Mouse (Mus musculus) urinary bladder, adult 2 months (tissue): ENCODE data around the gene Cyp2b9. TPM values are rescaled to one million over a fixed set of nuclear protein-coding genes. Genes with fewer than 3 reads are reported as not detected.
"Not testable (repeated sequence)": the region's sequence is repeated elsewhere in the genome, so short reads cannot be mapped to it uniquely, and the experiment has no call there.

Experiments used
- DNase-seq: peaks from one replicate; pipeline ENCODE4 v3.0.0; 2022; ENCODE audit warnings: low spot score
- polyA plus RNA-seq: library from polyadenylated mRNA; depleted of rRNA; stranded (reverse); fragments of >200 nt; gene quantifications from 2 replicates; pipeline ENCODE4 v1.2.3, GENCODE M21; 2012; rRNA removed

Gene Cyp2b9
- not detected in 2 replicates for polyA plus RNA-seq

DNA sequence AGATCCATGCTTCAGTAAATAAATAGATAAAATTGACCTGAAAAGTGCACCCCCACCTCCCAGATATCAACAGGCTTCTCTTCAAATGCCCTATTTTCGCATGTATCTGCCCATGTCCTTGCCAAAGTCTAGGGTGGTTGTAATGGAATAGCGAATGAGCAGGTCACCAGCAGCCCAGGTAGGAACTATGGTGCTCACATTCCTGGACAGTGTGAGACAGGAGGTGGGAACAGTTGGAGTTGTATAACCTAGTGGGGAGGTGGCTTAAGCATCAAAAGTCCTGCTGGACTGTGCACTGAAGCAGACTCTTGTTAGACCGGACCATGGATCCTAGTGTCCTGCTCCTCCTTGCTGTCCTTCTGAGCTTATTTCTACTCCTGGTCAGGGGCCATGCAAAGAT lies at the start of gene Cyp2b9:
Gene Cyp2b9 (plus strand): TSS at position 301 of the 400 bp plus-strand sequence.
- not testable (repeated sequence) for DNase-seq

DNA sequence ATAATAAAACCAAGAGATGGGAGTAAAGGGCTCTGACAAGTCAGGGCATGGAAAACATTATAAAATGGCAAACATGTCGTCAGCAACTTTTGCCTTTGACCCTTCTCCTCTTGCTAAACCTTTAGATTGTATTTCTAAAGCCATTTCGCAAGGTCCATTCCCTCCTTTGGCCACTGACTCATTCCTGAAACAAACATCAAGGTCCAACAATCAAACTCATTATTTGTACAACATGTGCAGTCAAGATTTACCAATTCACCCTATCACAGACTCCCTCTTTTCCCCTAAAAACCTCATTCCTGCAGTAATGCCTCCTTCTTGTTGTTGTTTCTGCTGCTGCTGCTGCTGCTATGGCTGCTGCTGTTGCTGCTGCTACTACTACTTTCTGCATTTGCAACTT lies 33.6 kb upstream of the Cyp2b9 start:
- DNase-seq, result not testable (repeated sequence)

DNA sequence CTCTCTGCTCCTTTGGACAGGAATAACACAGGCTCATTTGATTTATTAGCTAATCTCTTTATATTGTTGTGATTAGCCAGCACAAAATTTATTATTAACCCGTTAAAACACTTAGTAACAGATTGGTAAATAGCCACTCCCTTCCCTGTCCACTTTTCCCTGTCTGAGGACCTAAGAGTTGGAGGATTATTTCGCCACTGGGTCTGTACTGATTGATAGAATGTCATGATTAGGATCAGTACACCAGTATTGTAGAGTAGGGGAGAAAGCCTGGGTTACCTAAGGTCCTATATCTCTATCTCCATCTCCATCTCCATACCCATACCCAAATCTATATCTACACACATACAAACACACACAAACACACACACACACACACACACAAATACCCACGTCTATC lies 29.6 kb upstream of the Cyp2b9 start:
- not testable (repeated sequence) for DNase-seq

DNA sequence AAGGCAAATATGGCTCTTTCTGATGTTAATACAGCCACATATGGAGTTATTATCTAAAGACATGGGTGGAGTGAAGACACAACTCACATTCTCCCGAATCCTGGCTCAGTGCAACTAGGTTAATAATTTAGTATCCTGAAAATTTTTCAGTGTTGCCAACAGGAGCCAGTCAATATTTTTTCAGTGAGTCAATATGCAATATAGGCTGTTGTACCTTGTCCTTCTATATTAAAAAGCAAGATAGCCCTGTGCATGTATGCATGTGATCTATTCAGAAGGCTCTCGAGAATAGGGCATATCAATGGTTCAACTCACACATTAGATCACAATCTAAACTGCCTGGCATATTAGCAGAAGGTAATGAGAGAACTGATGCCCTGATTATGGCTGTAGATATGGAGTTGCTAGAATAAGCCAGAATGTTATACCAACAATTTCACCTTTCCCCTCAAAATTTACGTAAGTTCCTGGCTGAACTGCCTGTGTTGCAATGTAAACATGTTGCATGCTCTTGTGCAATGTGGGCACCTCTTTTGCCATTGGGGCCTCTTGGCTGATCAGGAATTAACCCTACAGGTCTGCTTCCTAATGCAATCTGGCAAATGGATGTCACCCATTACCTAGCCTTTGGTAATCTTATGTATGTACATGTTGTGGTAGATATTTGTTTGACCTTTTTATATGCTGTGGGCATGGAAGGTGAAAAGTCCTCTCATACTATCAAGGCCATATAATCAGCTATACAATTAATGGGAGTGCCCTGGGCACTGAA lies 4.3 kb upstream of the Cyp2b9 start:
- DNase-seq, result not testable (repeated sequence)

DNA sequence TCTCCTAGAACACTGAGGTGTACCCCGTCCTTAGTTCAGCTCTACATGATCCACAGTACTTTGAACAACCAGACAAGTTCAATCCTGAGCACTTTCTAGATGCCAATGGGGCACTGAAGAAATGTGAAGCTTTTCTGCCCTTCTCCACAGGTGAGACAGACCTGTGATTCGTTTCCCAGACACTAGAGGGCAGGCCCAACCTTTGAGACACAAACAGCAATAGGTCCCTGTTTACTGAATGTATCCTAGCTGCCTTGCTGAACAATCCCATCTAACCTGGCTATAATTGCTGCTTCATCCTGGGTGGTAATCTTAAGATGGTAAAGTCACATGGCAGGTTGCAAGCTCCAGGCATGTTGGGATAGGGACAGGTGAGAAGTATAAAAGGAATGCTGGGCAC lies 27.9 kb downstream of the Cyp2b9 start:
- no peak for DNase-seq

DNA sequence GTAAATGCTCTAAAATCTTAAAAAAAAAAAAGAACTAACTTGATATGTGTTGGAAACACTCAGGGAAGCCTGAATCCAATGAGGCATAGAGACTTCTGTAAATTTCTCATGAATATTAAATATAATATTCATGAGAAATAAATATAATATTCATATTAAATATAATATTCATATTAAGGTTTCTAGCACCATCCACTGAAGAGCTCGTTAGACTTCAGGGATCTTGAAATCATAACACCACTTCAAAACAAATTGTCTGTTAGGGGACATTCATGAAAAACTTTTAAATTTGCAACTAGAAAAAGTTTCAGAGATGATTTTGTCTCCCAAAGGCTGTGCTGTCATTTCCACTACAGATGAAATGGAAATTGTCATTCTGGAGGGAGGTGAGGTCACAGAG lies 86.8 kb downstream of the Cyp2b9 start, which contains the start of gene Vmn1r184:
Gene Vmn1r184 (plus strand): TSS at position 301 of the 400 bp plus-strand sequence.
- not testable (repeated sequence) for DNase-seq

Other genes with a start within 250 kb of the Cyp2b9 start
- 0.15 and 0.18 TPM in 2 replicates for gene Cyp2b13, start 111.9 kb upstream of the Cyp2b9 start, polyA plus RNA-seq
- not detected in 2 replicates for gene Vmn1r184, start 86.9 kb downstream of the Cyp2b9 start, polyA plus RNA-seq
- gene Cyp2a4, start 133.8 kb downstream of the Cyp2b9 start, polyA plus RNA-seq, result not detected in 2 replicates
- not detected in 2 replicates for gene Nlrp9c, start 230.3 kb downstream of the Cyp2b9 start, polyA plus RNA-seq